Mouse (Mus musculus) thymus, postnatal 25 days (tissue): ENCODE results near the gene Tnp2.
A peak's percentile ranks its signal among the peaks of the same experiment; 100 is the strongest.
"Not testable (repeated sequence)": the region's sequence is repeated elsewhere in the genome, so short reads cannot be mapped to it uniquely, and the experiment has no call there.

Experiments
- DNase-seq: peaks from one replicate; pipeline ENCODE4 v3.0.0; 2022

Tnp2 gene

GRCm38 (mm10) chr16:10788271-10788670 is at the start of gene Tnp2:
TSS of gene Tnp2 (minus strand) at chr16:10788660.
- DNase-seq: peak; percentile 73

GRCm38 (mm10) chr16:10837903-10838302 is 49.4 kb upstream of the Tnp2 start:
- DNase-seq: peak; percentile 74

DNA sequence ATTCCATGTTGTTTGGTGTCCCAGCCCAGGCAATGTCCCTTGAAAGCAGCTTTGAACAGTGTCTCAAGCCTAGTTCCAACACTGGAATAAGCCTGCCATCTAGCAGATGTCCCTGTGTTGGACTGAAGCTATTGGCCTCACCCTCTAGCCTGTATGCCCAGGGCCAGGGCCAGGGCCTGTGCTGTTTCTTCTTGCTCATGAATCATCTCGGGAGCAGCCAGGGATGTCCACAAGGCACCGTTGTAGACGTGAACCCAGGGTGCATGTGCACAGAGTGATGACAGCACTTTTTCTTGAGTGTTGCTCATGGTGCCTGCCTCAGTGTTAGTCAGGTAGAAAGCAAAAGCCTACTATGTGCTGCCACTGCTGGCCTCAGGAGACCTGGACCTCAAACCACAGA is 48.8 kb upstream of the Tnp2 start:
- DNase-seq: no peak

DNA sequence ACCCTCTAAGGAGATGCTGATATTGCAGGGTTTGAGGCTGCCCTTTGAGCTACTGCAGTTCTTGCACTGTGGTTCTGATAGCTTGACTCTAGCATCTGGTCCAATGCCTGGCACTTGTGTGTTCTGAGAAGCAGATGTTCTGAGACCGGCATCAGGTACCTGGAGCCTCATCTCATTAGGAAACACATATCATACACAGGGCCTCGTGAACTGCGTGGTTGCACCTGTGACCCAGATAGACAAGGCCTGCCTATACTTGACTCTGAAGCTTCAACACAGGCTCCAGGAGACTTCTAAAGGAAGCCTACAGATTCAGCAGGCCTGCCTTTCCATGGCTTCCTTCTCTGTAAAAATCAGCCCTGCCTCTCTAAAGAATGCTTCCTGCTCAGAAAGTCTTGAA is 47.9 kb upstream of the Tnp2 start:
- DNase-seq: peak; percentile 76

- peak; percentile 89 for DNase-seq
Observed at GRCm38 (mm10) chr16:10834911-10835587, 46.6 kb upstream of the Tnp2 start, which contains the start of gene Rmi2. TSS of gene Rmi2 (plus strand) at chr16:10835059.

DNA sequence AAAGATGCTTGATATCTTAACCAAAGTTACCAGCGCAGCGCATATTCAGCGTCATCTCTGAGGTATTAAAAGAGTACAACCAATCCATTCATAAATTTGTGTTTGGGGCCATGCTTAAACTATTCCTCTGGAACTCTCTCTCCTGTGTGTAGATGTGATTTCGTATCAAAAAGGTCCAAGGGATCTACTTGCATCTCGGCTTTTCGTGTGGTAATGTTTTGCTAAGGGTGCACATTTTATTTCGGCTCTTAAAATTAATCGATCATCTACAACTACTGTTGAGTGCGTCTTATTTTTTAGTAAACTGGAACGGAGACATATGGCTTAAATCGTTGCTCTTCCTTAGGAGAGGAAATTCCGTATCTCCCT is 46.1 kb upstream of the Tnp2 start:
- no peak for DNase-seq

DNA sequence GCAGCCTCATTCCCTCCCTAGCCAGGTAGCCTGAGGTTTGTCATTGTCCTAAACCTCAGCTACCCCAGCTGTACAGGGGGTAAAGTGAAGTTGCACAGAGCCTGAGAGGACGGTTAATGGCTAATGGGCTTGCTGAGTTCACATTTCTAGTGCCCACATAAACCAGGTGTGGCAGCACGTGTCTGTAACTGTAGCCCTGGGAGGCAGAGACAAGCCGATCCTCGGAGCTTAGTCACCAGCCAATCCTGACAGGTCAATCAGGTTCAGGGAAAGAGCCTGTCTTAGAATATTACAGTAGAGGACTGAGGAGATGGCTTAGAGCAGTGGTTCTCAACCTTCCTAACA is 40.0 kb upstream of the Tnp2 start:
- DNase-seq: peak; percentile 54

DNA sequence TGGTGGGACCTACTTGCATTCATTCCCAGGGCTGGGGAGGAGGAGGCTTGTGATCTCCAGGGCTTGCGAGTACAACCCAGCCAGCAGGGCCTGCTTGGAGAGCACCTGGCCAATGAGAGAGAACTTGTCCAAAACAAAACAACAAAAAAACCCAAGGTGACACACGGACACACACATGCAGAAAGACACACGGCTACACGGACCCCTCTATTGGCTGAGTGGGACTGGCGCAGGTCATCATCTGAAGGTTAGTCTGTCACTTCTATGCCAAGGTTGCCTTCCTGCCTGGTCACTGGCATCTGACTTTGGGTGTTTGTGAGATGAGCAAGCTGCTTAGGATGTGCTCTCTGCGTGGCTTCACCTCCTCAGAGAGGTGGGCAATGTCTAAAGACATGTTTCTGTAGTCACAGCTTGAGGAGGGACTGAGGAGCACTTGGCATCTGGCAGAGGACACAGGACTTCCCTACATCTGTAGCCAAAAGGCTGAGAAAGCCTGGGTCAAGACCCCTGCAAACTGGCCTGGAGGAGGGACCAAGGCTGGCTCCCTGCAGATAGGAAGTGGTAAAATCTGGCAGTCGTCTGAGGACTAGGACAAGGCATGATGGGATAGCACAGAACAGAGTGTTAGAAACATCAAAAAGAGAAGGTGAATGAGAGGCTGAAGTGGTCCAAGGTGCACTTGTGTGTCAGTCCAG is 39.5 kb upstream of the Tnp2 start:
- peak; percentile 62 for DNase-seq

- peak; percentile 60 for DNase-seq
Observed at GRCm38 (mm10) chr16:10827269-10827668, 38.8 kb upstream of the Tnp2 start.

DNA sequence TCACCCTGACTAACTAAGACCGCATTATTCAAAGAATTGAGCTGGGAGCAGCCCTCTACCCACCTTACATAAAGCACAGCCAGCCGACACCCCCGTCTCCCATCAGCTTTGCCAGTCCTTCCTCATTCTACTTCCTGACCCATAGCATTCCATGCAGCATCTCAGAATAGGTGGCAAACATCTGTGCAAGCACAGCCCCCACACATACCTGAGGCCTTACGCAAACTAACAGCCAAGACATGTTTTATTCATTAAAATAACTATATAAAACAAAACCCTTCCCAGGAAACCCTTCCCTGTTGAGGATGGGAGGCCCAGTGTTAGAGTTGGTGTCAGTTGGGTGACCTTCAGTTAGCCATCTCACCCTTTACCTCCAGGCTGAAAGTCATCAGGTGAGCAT is 37.4 kb upstream of the Tnp2 start:
- DNase-seq: no peak

DNA sequence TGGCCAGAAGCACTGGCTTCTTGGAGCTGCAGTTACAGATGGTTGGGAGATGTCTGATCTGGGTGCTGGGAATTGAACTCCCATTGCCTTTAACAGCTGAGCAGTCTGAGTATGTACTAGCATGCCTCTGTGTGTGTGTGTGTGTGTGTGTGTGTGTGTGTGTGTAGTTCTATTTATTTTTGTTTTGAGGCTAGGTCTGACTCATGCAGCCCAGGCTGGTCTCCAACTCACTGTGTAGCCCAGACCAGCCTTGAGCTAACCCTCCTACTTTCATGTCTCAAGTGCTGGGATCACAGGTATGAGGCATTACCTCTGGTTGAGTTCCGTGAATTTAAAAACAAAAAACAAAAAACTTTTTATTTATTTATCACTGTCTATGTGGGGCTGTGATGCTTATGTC is 36.1 kb upstream of the Tnp2 start:
- DNase-seq: no peak

DNA sequence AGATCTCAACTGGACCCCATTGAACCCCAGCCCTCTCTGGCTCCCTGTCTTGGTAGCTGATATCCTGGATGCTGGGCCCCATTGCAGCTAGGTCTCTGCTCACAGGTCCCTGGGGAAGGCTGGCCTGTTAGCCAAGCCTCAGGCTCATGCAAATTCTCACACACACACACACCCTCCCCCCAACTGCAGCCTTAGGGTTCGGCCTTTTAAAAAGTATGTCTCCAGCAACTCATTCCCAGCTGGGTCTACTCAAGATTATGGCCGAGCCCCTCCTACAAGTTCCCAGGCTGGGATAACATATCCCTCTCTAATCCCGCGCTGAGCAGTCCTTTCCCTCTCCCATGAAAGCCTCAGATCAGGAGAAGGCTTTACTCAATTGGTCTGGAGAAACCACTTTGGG is 32.9 kb upstream of the Tnp2 start:
- DNase-seq: no peak

GRCm38 (mm10) chr16:10819966-10820365 is 31.5 kb upstream of the Tnp2 start:
- DNase-seq: no peak

DNA sequence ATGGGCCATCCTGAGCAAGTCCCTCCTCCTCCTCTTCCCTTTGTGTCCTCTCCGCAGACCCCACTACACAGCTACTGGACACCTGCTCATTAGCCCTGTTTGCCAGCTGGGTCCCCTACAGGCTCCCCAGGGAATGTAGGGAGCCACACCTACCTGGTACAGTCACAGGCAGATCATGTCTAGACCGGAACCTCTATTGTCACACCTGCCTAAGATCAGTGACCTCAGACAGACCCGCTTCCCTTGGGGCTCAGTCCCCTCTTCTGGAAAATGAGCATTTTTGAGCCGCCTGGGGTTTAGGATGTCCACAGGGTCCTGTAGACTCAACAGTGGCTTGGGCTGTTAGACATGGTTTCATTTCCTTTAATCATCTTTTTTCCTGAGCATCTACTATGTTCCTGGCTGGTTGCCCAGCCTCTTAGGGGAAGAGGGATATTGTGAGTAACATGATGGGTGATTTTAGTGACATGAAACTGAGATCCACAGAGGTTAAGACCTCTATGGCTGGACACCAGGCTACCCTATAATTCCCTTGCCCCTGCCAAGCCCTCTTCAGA is 30.2 kb upstream of the Tnp2 start:
- no peak for DNase-seq

- peak; percentile 51 for DNase-seq
Observed at GRCm38 (mm10) chr16:10814864-10815263, 26.4 kb upstream of the Tnp2 start.

GRCm38 (mm10) chr16:10813726-10814125 is 25.3 kb upstream of the Tnp2 start:
- peak; percentile 42 for DNase-seq

DNA sequence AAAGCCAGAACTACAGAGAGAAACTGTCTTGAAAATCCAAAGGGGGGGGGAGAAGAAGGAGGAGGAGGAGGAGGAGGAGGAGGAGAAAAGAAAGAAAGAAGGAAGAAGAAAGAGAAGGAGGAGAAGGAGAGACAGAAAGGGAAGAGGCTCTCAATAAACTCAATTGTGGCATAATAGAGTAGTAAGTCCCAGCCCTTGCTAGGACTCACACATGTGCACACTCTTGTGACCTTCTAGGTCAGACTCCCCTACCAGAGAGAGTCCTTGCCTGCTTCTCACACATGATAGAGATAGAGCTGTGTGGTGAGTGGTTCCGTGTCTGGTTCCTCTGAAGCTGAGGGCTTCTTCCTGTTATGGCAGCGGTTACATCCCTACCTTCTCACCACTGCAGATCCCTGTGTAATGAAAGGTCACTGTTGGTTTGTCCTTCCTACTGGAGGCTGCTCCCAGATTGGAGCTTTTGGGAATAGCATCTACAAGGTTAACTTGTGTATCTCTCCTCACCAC is 24.5 kb upstream of the Tnp2 start, which contains the start of gene Gm11172:
TSS of gene Gm11172 (plus strand) at position 51 of the 507 bp plus-strand sequence.
- DNase-seq: peak; percentile 37

DNA sequence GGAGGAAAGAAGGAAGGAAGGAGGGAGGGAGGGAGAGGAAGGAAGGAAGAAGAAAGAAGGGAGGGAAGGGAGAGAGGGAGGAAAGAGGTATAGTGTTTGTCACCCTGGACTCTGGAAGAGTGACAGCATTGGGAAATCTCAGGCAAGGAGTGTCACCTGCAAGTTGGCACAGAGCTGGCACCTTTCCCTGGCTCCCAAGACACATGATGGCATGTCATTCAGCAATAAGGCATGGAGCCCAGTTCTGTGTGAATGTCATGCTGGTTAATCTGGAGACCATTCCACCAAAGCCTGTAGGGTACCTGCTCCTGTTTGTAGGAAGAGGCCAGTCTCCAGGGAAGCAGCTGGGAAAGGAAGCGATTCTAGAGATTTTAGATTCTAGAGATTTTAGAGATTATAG is 21.9 kb upstream of the Tnp2 start:
- no peak for DNase-seq

- peak; percentile 79 for DNase-seq
Observed at GRCm38 (mm10) chr16:10805789-10806527, 17.5 kb upstream of the Tnp2 start, which contains the start of gene Prm1. TSS of gene Prm1 (minus strand) at chr16:10805839.

DNA sequence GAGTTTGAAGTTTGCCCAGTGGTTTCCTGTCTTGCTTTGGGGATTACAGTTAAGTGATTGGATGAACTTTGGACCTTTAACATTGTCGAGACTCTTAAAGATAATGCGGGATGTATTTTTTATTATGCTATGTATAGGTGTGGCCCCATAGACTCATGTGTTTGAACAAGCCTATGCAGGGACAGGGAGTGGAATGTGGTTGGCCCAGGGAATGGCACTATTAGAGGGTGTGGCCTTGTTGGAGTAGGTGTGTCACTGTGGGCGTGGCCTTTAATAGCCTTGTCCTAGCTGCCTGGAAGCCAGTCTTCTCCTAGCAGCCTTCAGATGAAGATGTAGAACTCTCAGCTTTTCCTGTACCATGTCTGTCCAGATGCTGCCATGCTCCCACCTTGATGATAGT is 14.0 kb upstream of the Tnp2 start:
- DNase-seq: not testable (repeated sequence)

DNA sequence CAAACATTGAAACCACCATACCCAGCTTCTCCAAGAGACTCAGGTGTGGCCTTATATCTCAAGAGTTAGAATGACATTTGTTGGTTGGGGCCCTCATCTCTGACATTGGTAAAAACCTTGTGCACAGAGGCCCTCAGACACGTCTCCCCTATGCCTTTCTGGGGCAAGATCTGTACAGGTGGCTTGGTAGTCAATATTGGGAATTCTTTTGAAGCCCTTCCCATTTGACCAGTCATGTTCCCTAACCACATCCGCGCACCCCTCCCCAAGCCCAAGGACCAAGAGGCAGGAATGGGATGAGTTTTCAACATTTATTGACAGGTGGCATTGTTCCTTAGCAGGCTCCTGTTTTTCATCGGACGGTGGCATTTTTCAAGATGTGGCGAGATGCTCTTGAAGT is 7.6 kb upstream of the Tnp2 start, which contains the start of gene Prm2:
TSS of gene Prm2 (minus strand) at position 101 of the 400 bp plus-strand sequence.
- no peak for DNase-seq

DNA sequence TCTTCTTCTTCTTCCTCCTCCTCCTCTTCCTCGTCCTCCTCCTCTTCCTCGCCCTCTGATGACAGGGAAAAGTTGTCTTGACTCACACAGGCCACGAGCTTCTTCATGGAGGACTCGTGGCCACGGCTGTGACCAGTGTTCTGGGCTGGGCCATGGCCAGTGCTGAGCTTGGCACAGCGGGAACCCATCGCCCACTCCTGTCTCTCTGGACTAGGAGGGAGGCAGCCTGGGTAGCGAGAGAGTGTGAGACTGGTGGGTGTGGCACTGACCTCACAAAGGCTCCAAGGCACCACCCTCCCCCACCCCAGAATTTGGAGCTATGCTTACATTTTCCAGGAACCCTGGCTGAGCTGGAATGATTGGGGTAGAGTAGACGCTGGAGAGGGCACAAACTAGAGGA is 2.2 kb upstream of the Tnp2 start, which contains the start of gene Prm3:
TSS of gene Prm3 (minus strand) at position 213 of the 400 bp plus-strand sequence.
- DNase-seq: no peak

DNA sequence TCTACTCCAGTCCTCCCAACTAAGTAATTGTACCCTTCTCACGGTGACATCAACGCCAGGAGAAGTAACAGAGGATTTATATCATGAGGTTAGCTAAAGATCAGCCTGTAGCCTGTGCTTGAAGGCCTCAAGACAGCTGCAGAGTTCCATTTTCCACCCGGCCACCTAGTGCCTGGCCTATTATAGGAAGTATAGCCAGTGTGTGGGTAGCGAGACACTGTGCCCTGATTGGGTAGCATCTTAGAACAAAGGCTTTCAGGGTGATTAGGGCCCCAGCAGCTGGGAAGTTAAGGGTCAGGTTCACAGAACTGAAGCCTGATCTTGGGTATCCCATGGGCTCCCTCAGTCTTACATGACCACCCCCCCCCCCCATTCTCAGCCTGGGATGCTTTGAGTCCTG is 406 bp upstream of the Tnp2 start:
- DNase-seq: no peak
